Mouse (Mus musculus) forebrain, postnatal 0 days (tissue): ENCODE data around the gene Trmt2b. TPM values are rescaled to one million over a fixed set of nuclear protein-coding genes. Genes with fewer than 3 reads are reported as not detected.
"Not testable (repeated sequence)": the region's sequence is repeated elsewhere in the genome, so short reads cannot be mapped to it uniquely, and the experiment has no call there.

Source experiments
- ATAC-seq: fragments of 200-750 bp; cut with Nextera tagmentation; 2 replicates; pipeline ENCODE4 v1.8.0; 2017; ENCODE audit warnings: mild to moderate bottlenecking, moderate library complexity
- DNase-seq: peaks from one replicate; pipeline ENCODE4 v3.0.0-alpha.2; 2015
- H3K27ac ChIP-seq: fragments of 300-500 bp; sonication (generic); 2 replicates; pipeline ENCODE4 v1.5.1; 2014; ENCODE audit warnings: low read depth, mild to moderate bottlenecking, antibody characterized with exemption, low read length, moderate library complexity, mixed read lengths
- H3K27me3 ChIP-seq: fragments of 300-500 bp; sonication (generic); 2 replicates; pipeline ENCODE4 v1.6.1; 2014; ENCODE audit warnings: mild to moderate bottlenecking, low read length, mixed read lengths; ENCODE audit not compliant: insufficient read depth
- H3K36me3 ChIP-seq: fragments of 300-500 bp; sonication (generic); 2 replicates; pipeline ENCODE4 v1.6.1; 2014; ENCODE audit warnings: mild to moderate bottlenecking, moderate library complexity; ENCODE audit not compliant: insufficient read depth
- H3K4me1 ChIP-seq: fragments of 300-500 bp; sonication (generic); 2 replicates; pipeline ENCODE4 v1.6.1; 2014; ENCODE audit warnings: antibody characterized with exemption; ENCODE audit not compliant: insufficient read depth
- H3K4me2 ChIP-seq: fragments of 300-500 bp; sonication (generic); 2 replicates; pipeline ENCODE4 v1.6.1; 2014; ENCODE audit warnings: low read depth, mild to moderate bottlenecking, moderate library complexity
- H3K4me3 ChIP-seq: fragments of 300-500 bp; sonication (generic); 2 replicates; pipeline ENCODE4 v1.5.1; 2014; ENCODE audit warnings: low read depth, low read length, mixed read lengths
- H3K9ac ChIP-seq: fragments of 300-500 bp; sonication (generic); 2 replicates; pipeline ENCODE4 v1.6.1; 2014; ENCODE audit warnings: mild to moderate bottlenecking
- H3K9me3 ChIP-seq: fragments of 300-500 bp; sonication (generic); 2 replicates; pipeline ENCODE4 v1.6.1; 2016; ENCODE audit warnings: low read length
- CTCF ChIP-seq: sonication (generic); IDR thresholded peaks from 2 replicates; pipeline ENCODE4 v1.5.1; 2016; ENCODE audit warnings: antibody characterized with exemption, control low read depth, low read depth
- whole genome bisulfite sequencing: fragments of 180-500 bp; shearing (Covaris S2); extraction: QIAGEN DNeasy Blood & Tissue Kit; methylation state at CpG from one replicate; pipeline ENCODE4 v1.1.7; 2014; 5-methylcytosine and 5-hydroxymethylcytosine counted together
- polyA plus RNA-seq: library from polyadenylated mRNA; unstranded; fragments of >200 nt; fragmentation: Nextera tagmentation; extraction: Ambion mirVana; gene quantifications from 2 replicates; pipeline ENCODE4 v1.2.1, GENCODE M21; 2015
- total RNA-seq: library from RNA; depleted of rRNA; stranded (reverse); fragments of >200 nt; gene quantifications from 2 replicates; pipeline ENCODE4 v1.2.3, GENCODE M21; 2014; rRNA removed

The Trmt2b gene
- total RNA-seq, result 5.5 and 5.6 TPM in 2 replicates
- 3.1 and 3.3 TPM in 2 replicates for polyA plus RNA-seq

GRCm38 (mm10) chrX:134276275-134277160 lies at the start of gene Trmt2b:
Gene Trmt2b, minus strand, starts transcription at chrX:134276984.
- DNase-seq (peak; percentile 13), ATAC-seq (peak; percentile 78)
- Histone ChIP-seq H3K27me3 (no peaks in the 10 kb centered on the region), H3K4me2 (peak within 1 kb of the TSS; percentile 50), H3K4me1 (no peaks in the 10 kb centered on the region), H3K27ac (no peak within 1 kb of the TSS), H3K36me3 (no peaks in the 10 kb centered on the region), H3K9me3 (no peaks in the 10 kb centered on the region), H3K9ac (peak within 1 kb of the TSS; percentile 25), H3K4me3 (peak within 1 kb of the TSS; percentile 40)
- 29% methylated on average over 26 of the region's 26 CpGs for WGBS
- no peak for TF ChIP-seq CTCF

DNA sequence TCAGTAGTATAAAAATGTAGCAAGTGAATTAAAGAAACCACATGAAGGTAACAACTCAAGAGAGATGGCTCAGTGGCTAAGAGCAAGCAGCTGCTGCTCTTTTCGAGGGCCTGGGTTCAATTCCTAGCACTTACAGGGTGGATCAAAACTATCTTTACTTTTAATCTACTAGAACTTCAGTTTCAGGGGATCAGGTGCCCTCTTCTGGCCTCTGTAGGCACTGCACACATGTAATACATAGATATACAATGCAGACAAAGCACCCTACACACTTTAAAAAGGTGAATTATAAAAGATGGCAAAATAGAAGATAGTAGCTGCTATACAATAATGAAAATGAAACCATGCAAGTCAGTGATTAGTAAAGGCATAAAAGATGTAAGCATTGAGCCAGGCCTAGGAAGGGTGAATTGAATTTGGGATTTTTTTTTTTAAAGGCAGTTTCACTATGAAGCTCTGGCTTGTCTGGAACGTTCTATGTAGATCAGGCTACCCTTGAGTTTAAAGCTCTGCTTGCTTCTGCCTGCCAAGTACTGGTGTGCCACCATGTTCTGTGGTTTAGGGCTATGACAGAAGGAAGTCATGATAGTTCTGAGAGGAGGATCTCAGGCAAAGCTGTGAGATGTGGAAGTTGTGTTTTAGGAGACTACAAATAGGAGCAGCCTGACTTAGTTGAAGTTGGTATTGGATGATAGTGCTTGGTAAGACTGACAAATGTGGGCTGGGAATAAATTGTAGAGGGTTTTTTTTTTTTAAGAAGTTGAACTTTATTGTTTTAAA lies 42.6 kb upstream of the Trmt2b start:
- WGBS, result 79% methylated on average over 2 of the region's 2 CpGs
- TF ChIP-seq CTCF, result peak; percentile 53
- no peaks in the 10 kb centered on the region for H3K9me3 ChIP-seq
- no peaks in the 10 kb centered on the region for H3K4me1 ChIP-seq
- no peaks in the 10 kb centered on the region for H3K27me3 ChIP-seq
- no peak overlapping the region for H3K9ac ChIP-seq
- H3K27ac ChIP-seq, result no peak overlapping the region
- DNase-seq (peak; percentile 52), ATAC-seq (no peak)
- H3K4me2 ChIP-seq, result no peak overlapping the region
- H3K36me3 ChIP-seq, result no peaks in the 10 kb centered on the region
- H3K4me3 ChIP-seq, result no peak overlapping the region

- not testable (repeated sequence) for H3K4me1 ChIP-seq, H3K4me3 ChIP-seq, H3K9ac ChIP-seq, H3K4me2 ChIP-seq, DNase-seq, H3K9me3 ChIP-seq, H3K27ac ChIP-seq, ATAC-seq, H3K27me3 ChIP-seq, H3K36me3 ChIP-seq
- 86% methylated on average over 7 of the region's 7 CpGs for WGBS
Observed at GRCm38 (mm10) chrX:134311193-134311592, 34.4 kb upstream of the Trmt2b start.

GRCm38 (mm10) chrX:134308275-134308634 lies 31.5 kb upstream of the Trmt2b start:
- no peak overlapping the region for H3K27ac ChIP-seq
- WGBS, result 24% methylated on average over 9 of the region's 9 CpGs
- TF ChIP-seq CTCF, result no peak
- no peaks in the 10 kb centered on the region for H3K4me1 ChIP-seq
- H3K4me2 ChIP-seq, result peak overlapping the region; percentile 48
- H3K27me3 ChIP-seq, result no peaks in the 10 kb centered on the region
- peak overlapping the region; percentile 38 for H3K4me3 ChIP-seq
- H3K9me3 ChIP-seq, result no peaks in the 10 kb centered on the region
- ATAC-seq (peak; percentile 65), DNase-seq (no peak)
- no peak overlapping the region for H3K9ac ChIP-seq
- no peaks in the 10 kb centered on the region for H3K36me3 ChIP-seq

DNA sequence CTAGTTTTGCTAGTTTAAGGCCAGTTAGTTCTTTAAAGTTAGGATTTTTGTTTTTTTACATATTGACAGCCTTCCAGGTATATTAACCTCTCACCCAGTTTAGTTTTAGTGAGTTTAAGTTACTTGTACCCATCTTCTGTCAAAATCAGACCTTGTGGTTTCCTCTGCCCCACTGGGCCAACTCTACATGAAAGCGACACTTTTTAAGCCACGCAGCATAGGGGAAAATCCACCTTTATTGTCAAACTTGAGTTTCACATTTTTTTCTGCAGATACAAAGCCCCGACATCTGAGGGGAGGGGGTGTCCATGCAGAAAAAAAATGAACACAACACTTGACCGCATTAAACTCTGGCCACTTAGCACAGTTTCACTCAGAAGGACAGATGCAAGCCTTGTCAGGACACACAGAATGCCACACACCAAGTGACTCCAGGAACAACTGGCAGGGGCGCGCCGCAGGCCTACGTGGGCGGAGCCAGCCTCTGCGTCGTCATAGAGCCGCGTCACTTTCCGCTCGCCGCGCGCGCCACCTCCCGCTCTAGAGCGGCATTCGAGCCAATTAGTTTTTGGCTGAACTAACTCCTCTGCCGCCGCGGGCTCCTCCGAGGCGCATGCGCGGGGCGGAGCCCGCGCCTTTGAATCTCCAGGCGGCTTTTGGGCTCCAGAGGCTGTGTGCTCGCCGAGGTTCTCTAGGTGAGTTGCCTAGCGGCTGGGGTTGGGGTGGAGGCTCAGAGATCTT lies 30.9 kb upstream of the Trmt2b start, which contains the start of gene Cenpi:
Gene Cenpi (plus strand): TSS at position 551 of the 741 bp plus-strand sequence.
- no peaks in the 10 kb centered on the region for H3K9me3 ChIP-seq
- H3K9ac ChIP-seq, result peak within 1 kb of the TSS; percentile 41; the same call in 1 of the 2 replicates
- peak within 1 kb of the TSS; percentile 21; the same call in 1 of the 2 replicates for H3K27ac ChIP-seq
- H3K4me1 ChIP-seq, result no peaks in the 10 kb centered on the region
- ATAC-seq, result peak; percentile 99
- H3K36me3 ChIP-seq, result no peaks in the 10 kb centered on the region
- peak; percentile 92 for DNase-seq
- H3K27me3 ChIP-seq, result no peaks in the 10 kb centered on the region
- TF ChIP-seq CTCF, result peak; percentile 52
- peak within 1 kb of the TSS; percentile 38 for H3K4me3 ChIP-seq
- WGBS, result 24% methylated on average over 36 of the region's 36 CpGs
- peak within 1 kb of the TSS; percentile 48 for H3K4me2 ChIP-seq

DNA sequence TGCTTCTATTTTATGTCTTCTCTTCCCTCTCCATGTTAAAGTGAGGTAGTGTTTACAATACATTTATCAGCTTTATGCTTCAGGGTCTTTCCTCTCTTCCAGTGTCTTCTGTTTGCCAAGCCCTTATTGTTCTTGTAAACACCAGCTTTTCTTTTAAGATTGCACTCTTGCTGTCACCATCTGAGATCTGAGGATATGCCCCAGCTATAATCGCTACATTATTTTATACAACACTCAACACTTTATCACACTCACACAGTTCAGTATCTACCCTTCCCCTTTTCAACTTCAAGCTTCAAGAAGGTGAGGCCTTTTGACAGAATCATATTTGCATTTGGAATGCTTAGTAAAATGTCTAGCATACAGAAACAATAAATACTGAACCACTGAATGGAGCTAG lies 26.5 kb upstream of the Trmt2b start:
- 0 out of 2 replicates have a peak, but pooled peaks cover 7% of the 10 kb centered on the region for H3K4me1 ChIP-seq
- H3K9me3 ChIP-seq, result no peaks in the 10 kb centered on the region
- TF ChIP-seq CTCF, result no peak
- DNase-seq, result no peak
- no peak overlapping the region for H3K4me2 ChIP-seq
- no peak for ATAC-seq
- no peaks in the 10 kb centered on the region for H3K36me3 ChIP-seq
- no peak overlapping the region for H3K4me3 ChIP-seq
- no peak overlapping the region for H3K27ac ChIP-seq
- no peaks in the 10 kb centered on the region for H3K27me3 ChIP-seq
- no peak overlapping the region for H3K9ac ChIP-seq
- WGBS, result 89% methylated on average over 1 of the region's 1 CpGs
